Mouse (Mus musculus): ENCODE measurements around the gene Aloxe3.

The Aloxe3 gene

GRCm38 (mm10) chr11:69185031-69185430 lies 59.3 kb downstream of the Aloxe3 start:
- DNase-seq = no peak

GRCm38 (mm10) chr11:69185936-69186335 lies 60.2 kb downstream of the Aloxe3 start:
- no peak for DNase-seq

GRCm38 (mm10) chr11:69192840-69193239 lies 67.1 kb downstream of the Aloxe3 start:
- DNase-seq = no peak

GRCm38 (mm10) chr11:69196766-69197165 lies 71.1 kb downstream of the Aloxe3 start:
- DNase-seq = no peak

- no peak for DNase-seq
These were observed 71.5 kb downstream of the Aloxe3 start for GRCm38 (mm10) chr11:69197194-69197593.

GRCm38 (mm10) chr11:69197743-69198142 lies 72.0 kb downstream of the Aloxe3 start, which contains the start of gene Alox8:
Gene Alox8, minus strand, starts transcription at chr11:69197843.
- no peak for DNase-seq

All from layer of hippocampus, adult 9-11 months (tissue).